In the genomic region with DNA sequence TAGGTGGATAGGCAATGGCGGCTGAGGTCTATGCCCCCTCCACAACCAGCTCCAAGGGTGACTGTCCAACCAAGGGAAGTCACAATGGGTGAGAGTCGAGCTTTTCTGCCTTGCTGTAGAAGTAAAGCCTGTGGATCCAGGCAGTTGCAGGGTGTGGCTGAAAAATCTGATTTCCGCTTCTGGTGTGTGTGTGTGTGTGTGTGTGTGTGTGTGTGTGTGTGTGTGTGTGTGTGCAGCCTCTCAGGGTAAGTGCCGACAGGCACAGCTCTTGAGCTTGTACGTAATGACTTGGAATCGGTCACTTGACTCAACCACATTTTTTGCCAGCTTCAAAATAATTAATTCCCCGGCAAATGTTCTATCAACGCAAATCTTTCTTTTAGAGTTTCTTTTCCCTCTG, we compare ENCODE assay signal across 31 mouse cellular contexts. TPM values are rescaled to one million over a fixed set of nuclear protein-coding genes. Genes with fewer than 3 reads are reported as not detected.
DNase-seq lines count a peak whose midpoint lies in the region; ATAC-seq and TF ChIP-seq lines count a peak whose summit lies in the region.
"Had no signal": no experiment of that assay in that cellular context is flagged by ENCODE, and none has a peak within 500 bp of the region (broad histone marks: within the 10 kb centered on the region; RNA-seq: fewer than 3 reads in every experiment).

No protein-coding gene starts in this region.

- no peaks in the 10 kb centered on the region for H3K9me3 ChIP-seq in lung, embryonic 16.5 days (ENCODE audit: control insufficient read depth, low read length)
- H3K9me3 ChIP-seq in liver, postnatal 0 days (ENCODE audit: low read length): no peaks in the 10 kb centered on the region
- H3K9me3 ChIP-seq in stomach, embryonic 14.5 days (ENCODE audit: control insufficient read depth, low read depth, low read length): no peaks in the 10 kb centered on the region
- H3K9me3 ChIP-seq: heart, embryonic 10.5 days; hindbrain, embryonic 13.5 days; limb, embryonic 10.5 days; limb, embryonic 15.5 days; midbrain, embryonic 10.5 days; neural tube, embryonic 12.5 days had no signal

- H3K27ac ChIP-seq in lung, embryonic 16.5 days (ENCODE audit: low read length): no peak overlapping the region
- no peak overlapping the region for H3K27ac ChIP-seq in liver, postnatal 0 days (ENCODE audit: low read depth)
- H3K27ac ChIP-seq in stomach, embryonic 14.5 days (ENCODE audit: low read length): no peak overlapping the region
- H3K27ac ChIP-seq: heart, embryonic 10.5 days; hindbrain, embryonic 13.5 days; kidney, postnatal 0 days; limb, embryonic 10.5 days; limb, embryonic 15.5 days; midbrain, embryonic 10.5 days; neural tube, embryonic 12.5 days had no signal

- TF ChIP-seq CTCF in lung, adult 2 months (IDR thresholded peaks at IDR 0.05; ENCODE audit: insufficient read depth, low read length): no peak
- no peak for TF ChIP-seq CTCF in liver, postnatal 0 days (IDR thresholded peaks at IDR 0.05; ENCODE audit: low read depth)

- no peaks in the 10 kb centered on the region for H3K27me3 ChIP-seq in lung, embryonic 16.5 days (ENCODE audit: control insufficient read depth, insufficient read depth, low read depth, low read length)
- no peaks in the 10 kb centered on the region for H3K27me3 ChIP-seq in liver, postnatal 0 days (ENCODE audit: insufficient read depth, low read length)
- H3K27me3 ChIP-seq in stomach, embryonic 14.5 days (ENCODE audit: control insufficient read depth, insufficient read depth, low read length): no peaks in the 10 kb centered on the region
- H3K27me3 ChIP-seq: limb, embryonic 15.5 days; neural tube, embryonic 12.5 days; Patski had no signal

- H3K9ac ChIP-seq in lung, embryonic 16.5 days (ENCODE audit: low read length): no peak overlapping the region
- no peak overlapping the region for H3K9ac ChIP-seq in liver, postnatal 0 days (replicated peaks)
- no peak overlapping the region for H3K9ac ChIP-seq in stomach, embryonic 14.5 days (replicated peaks; ENCODE audit: low read depth, low read length)
- H3K9ac ChIP-seq: hindbrain, embryonic 13.5 days; limb, embryonic 15.5 days; lung, embryonic 14.5 days; neural tube, embryonic 12.5 days had no signal

- no peak for TF ChIP-seq POLR2A in lung, adult 2 months (IDR thresholded peaks at IDR 0.05; ENCODE audit: borderline replicate concordance, extremely low read depth, low read depth, low read length)

- H3K36me3 ChIP-seq in lung, embryonic 16.5 days (ENCODE audit: control insufficient read depth, insufficient read depth, low read length): no peaks in the 10 kb centered on the region
- H3K36me3 ChIP-seq in liver, postnatal 0 days (replicated peaks; ENCODE audit: insufficient read depth, low read length): no peaks in the 10 kb centered on the region
- no peaks in the 10 kb centered on the region for H3K36me3 ChIP-seq in stomach, embryonic 14.5 days (ENCODE audit: control insufficient read depth, insufficient read depth, low read length)
- H3K36me3 ChIP-seq: heart, embryonic 10.5 days; hindbrain, embryonic 13.5 days; limb, embryonic 10.5 days; limb, embryonic 15.5 days; midbrain, embryonic 10.5 days; neural tube, embryonic 12.5 days had no signal

- H3K4me2 ChIP-seq in lung, embryonic 16.5 days (ENCODE audit: low read depth, low read length): no peak overlapping the region
- peak overlapping the region; percentile 54 for H3K4me2 ChIP-seq in liver, postnatal 0 days (ENCODE audit: low read depth, low read length)
- H3K4me2 ChIP-seq in stomach, embryonic 14.5 days (replicated peaks; ENCODE audit: low read depth, low read length): 0 out of 2 replicates have a peak overlapping the region, but pooled peaks have one; percentile 10
- H3K4me2 ChIP-seq: hindbrain, embryonic 13.5 days; limb, embryonic 15.5 days; lung, embryonic 14.5 days; neural tube, embryonic 12.5 days had no signal

- H3K4me1 ChIP-seq in lung, embryonic 16.5 days (replicated peaks; ENCODE audit: control insufficient read depth, insufficient read depth, low read length): 0 out of 2 replicates have a peak, but pooled peaks cover 3% of the 10 kb centered on the region
- no peaks in the 10 kb centered on the region for H3K4me1 ChIP-seq in lung, adult 2 months (ENCODE audit: control insufficient read depth, insufficient read depth, low read length)
- H3K4me1 ChIP-seq in liver, postnatal 0 days (ENCODE audit: insufficient read depth): peaks cover 3% of the 10 kb centered on the region; the same call in 1 of the 2 replicates
- H3K4me1 ChIP-seq in stomach, embryonic 14.5 days (ENCODE audit: control insufficient read depth, insufficient read depth, low read length): no peaks in the 10 kb centered on the region
- H3K4me1 ChIP-seq: heart, embryonic 10.5 days; limb, embryonic 10.5 days; limb, embryonic 15.5 days; midbrain, embryonic 10.5 days; neural tube, embryonic 12.5 days had no signal

- intact Hi-C loops in left cerebral cortex, postnatal 36 days (cut with DNase I): loop anchor here (5.0 kb wide), 1 partner anchor 444 kb away; no protein-coding TSS in a partner anchor

- TF ChIP-seq EP300 in liver, postnatal 0 days (IDR thresholded peaks at IDR 0.05; ENCODE audit: low read depth): no peak

- no peak for DNase-seq in lung, adult 2 months
- DNase-seq in liver, postnatal 0 days: no peak
- DNase-seq in kidney, adult 9 months: no peak
- no peak for DNase-seq in c-Kit-positive CD71-positive TER-119-positive erythroid progenitor cells, embryonic 14.5 days (ENCODE audit: low spot score)
- no peak for DNase-seq in left cerebral cortex, postnatal 36 days (ENCODE audit: low spot score in 2 of 2)
- DNase-seq: adrenal gland, postnatal 10 days; cerebellum, adult 11 months; cerebellum, adult 9-10 months; cerebellum, postnatal 36 days; gastrocnemius, postnatal 25 days; heart, adult 11 months; heart, postnatal 36 days; kidney, postnatal 4 days; layer of hippocampus, postnatal 36 days; right cerebral cortex, adult 18-20 months; thymus, adult 18-20 months; thymus, postnatal 25 days had no signal

- ATAC-seq in lung, embryonic 16.5 days (ENCODE audit: low read depth): peak; percentile 38; the same call in 1 of the 2 replicates
- no peak for ATAC-seq in liver, postnatal 0 days
- ATAC-seq in stomach, embryonic 14.5 days (ENCODE audit: insufficient number of reproducible peaks, insufficient read depth, low FRiP score, low read depth): no peak
- ATAC-seq: forebrain, embryonic 14.5 days; midbrain, embryonic 16.5 days; Patski had no signal

- WGBS in lung, embryonic 16.5 days: 51% methylated on average over 8 of the region's 8 CpGs
- 45% methylated on average over 8 of the region's 8 CpGs for WGBS in lung, adult 2 months
- WGBS in liver, postnatal 0 days (ENCODE audit: insufficient replicate concordance): 57% methylated on average over 8 of the region's 8 CpGs
- WGBS in stomach, embryonic 14.5 days: 67% methylated on average over 8 of the region's 8 CpGs

- H3K4me3 ChIP-seq in lung, embryonic 16.5 days (ENCODE audit: low read length): no peak overlapping the region
- H3K4me3 ChIP-seq in lung, adult 2 months (replicated peaks; ENCODE audit: extremely low read depth, low read depth, low read length): no peak overlapping the region
- H3K4me3 ChIP-seq in liver, postnatal 0 days (ENCODE audit: low read depth, low read length): no peak overlapping the region
- H3K4me3 ChIP-seq in stomach, embryonic 14.5 days (ENCODE audit: low read depth, low read length): no peak overlapping the region
- H3K4me3 ChIP-seq: heart, embryonic 10.5 days; hindbrain, embryonic 13.5 days; limb, embryonic 10.5 days; limb, embryonic 15.5 days; midbrain, embryonic 10.5 days; neural tube, embryonic 12.5 days had no signal

RNA-seq across cellular contexts. Expression of a gene that starts 12.2 kb away (rescaled TPM):
- polyA plus RNA-seq in lung, embryonic 16.5 days (2015; fragmentation: Nextera tagmentation; extraction: Ambion mirVana): 3.0 and 4.2 TPM in 2 replicates
- polyA plus RNA-seq in lung, adult 2 months (2012; rRNA removed): 2.6 and 4.0 TPM in 2 replicates
- 1.6 and 2.0 TPM in 2 replicates for polyA plus RNA-seq in liver, postnatal 0 days (2015; fragmentation: Nextera tagmentation; extraction: Ambion mirVana)
- polyA plus RNA-seq in stomach, embryonic 14.5 days (2014; fragmentation: Nextera tagmentation; extraction: Ambion mirVana): 0.56 and 2.0 TPM in 2 replicates
- 10 to 100 TPM; 30.0 to 35.0 TPM for total RNA-seq in left cerebral cortex, postnatal 36 days (2021)
- total RNA-seq: gastrocnemius, adult 18-20 months; gastrocnemius, postnatal 25 days; heart, postnatal 36 days had no signal

RNA-seq across cellular contexts. Expression of a gene that starts 17.7 kb away (rescaled TPM):
- 22.0 and 23.3 TPM in 2 replicates for polyA plus RNA-seq in lung, embryonic 16.5 days (2015; fragmentation: Nextera tagmentation; extraction: Ambion mirVana)
- polyA plus RNA-seq in lung, adult 2 months (2012; rRNA removed): 43.9 and 45.9 TPM in 2 replicates
- polyA plus RNA-seq in liver, postnatal 0 days (2015; fragmentation: Nextera tagmentation; extraction: Ambion mirVana): 6.5 and 7.1 TPM in 2 replicates
- polyA plus RNA-seq in stomach, embryonic 14.5 days (2014; fragmentation: Nextera tagmentation; extraction: Ambion mirVana): 20.7 and 24.4 TPM in 2 replicates
- 10 to 100 TPM; 42.8 to 47.8 TPM for total RNA-seq in left cerebral cortex, postnatal 36 days (2021)

RNA-seq across cellular contexts. Expression of a gene that starts 18.6 kb away (rescaled TPM):
- polyA plus RNA-seq in lung, embryonic 16.5 days (2015; fragmentation: Nextera tagmentation; extraction: Ambion mirVana): 23.7 and 26.2 TPM in 2 replicates
- polyA plus RNA-seq in lung, adult 2 months (2012; rRNA removed): 15.3 and 16.9 TPM in 2 replicates
- polyA plus RNA-seq in liver, postnatal 0 days (2015; fragmentation: Nextera tagmentation; extraction: Ambion mirVana): 10.2 and 10.9 TPM in 2 replicates
- polyA plus RNA-seq in stomach, embryonic 14.5 days (2014; fragmentation: Nextera tagmentation; extraction: Ambion mirVana): 18.6 and 24.0 TPM in 2 replicates
- total RNA-seq in left cerebral cortex, postnatal 36 days (2021): 10 to 100 TPM; 13.6 to 15.9 TPM

RNA-seq across cellular contexts. Expression of a gene that starts 52.7 kb away (rescaled TPM):
- 39.8 and 40.3 TPM in 2 replicates for polyA plus RNA-seq in lung, embryonic 16.5 days (2015; fragmentation: Nextera tagmentation; extraction: Ambion mirVana)
- 21.2 and 31.7 TPM in 2 replicates for polyA plus RNA-seq in lung, adult 2 months (2012; rRNA removed)
- polyA plus RNA-seq in liver, postnatal 0 days (2015; fragmentation: Nextera tagmentation; extraction: Ambion mirVana): 24.1 and 26.5 TPM in 2 replicates
- polyA plus RNA-seq in stomach, embryonic 14.5 days (2014; fragmentation: Nextera tagmentation; extraction: Ambion mirVana): 46.8 and 51.2 TPM in 2 replicates
- total RNA-seq in left cerebral cortex, postnatal 36 days (2021): 10 to 100 TPM; 28.3 to 31.6 TPM

RNA-seq across cellular contexts. Expression of a gene that starts 52.9 kb away (rescaled TPM):
- polyA plus RNA-seq in lung, embryonic 16.5 days (2015; fragmentation: Nextera tagmentation; extraction: Ambion mirVana): 15.4 and 15.9 TPM in 2 replicates
- 6.2 and 7.1 TPM in 2 replicates for polyA plus RNA-seq in lung, adult 2 months (2012; rRNA removed)
- polyA plus RNA-seq in liver, postnatal 0 days (2015; fragmentation: Nextera tagmentation; extraction: Ambion mirVana): 4.3 and 4.6 TPM in 2 replicates
- polyA plus RNA-seq in stomach, embryonic 14.5 days (2014; fragmentation: Nextera tagmentation; extraction: Ambion mirVana): 21.3 and 25.4 TPM in 2 replicates
- 10 to 100 TPM; 11.5 to 14.9 TPM for total RNA-seq in left cerebral cortex, postnatal 36 days (2021)
